Mouse (Mus musculus) liver, postnatal 0 days (tissue): ENCODE data around the gene Tnk2.

ENCODE experiments used
- CTCF ChIP-seq: sonication (generic); IDR thresholded peaks from 2 replicates; pipeline ENCODE4 v1.5.1; 2016; ENCODE audit warnings: antibody characterized with exemption, low read depth
- EP300 ChIP-seq: IDR thresholded peaks from 2 replicates; pipeline ENCODE4 v1.6.1; 2016; ENCODE audit warnings: antibody characterized with exemption, low read depth, mild to moderate bottlenecking

DNA sequence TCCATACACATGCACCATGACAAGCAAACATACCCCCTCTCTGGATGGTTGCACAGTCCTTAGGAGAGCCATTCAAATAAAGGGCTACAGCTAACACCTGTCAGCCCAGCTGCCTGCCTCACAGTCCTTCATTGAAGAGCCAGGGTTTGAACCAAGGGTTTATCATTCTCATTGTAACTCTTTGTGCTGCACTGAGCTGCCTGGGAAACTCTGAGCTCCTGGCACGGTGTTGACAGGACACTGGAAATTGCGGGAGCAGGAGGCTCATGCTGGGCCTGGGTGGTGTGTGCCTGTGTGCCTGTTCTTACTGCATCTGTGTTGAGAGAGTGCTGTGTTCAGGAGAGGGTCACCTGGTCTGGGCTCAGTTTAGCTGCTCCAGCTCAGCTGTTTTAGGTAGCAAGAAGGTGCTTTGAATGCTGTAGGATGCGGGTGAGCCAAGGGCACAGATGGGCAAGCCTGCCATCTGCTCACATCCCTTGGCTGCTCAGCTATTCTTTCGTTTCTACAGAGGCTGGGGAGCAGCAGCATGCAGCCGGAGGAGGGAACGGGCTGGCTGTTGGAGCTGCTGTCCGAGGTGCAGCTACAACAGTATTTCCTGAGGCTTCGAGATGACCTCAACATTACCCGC is 19.7 kb downstream of the Tnk2 start:
- TF ChIP-seq CTCF (no peak), EP300 (no peak)
